Mouse (Mus musculus): ENCODE results near the gene Chac1. TPM values are rescaled to one million over a fixed set of nuclear protein-coding genes. Genes with fewer than 3 reads are reported as not detected.

Chac1 gene
- polyA plus RNA-seq, 1 experiment: 0.44 TPM

DNA sequence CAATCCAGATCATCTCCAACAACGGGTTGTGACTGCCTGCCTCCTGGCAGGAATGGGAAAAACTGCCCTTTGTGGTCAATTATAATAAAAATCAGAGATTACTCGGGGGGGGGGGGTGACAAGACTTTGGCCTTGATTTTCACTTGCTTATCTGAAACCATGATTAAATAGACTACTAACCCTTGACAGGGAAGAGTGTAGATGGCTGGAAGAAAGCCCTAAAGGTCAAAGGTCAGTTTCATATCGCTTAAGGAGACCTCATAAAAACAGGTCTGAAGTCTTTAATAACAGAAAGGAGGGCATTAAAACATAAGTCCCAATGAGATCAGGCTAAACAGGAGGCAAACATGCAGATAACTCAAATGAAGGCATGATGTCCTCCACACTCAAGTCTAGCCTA lies 16.3 kb downstream of the Chac1 start:
- Histone ChIP-seq H3K4me1 (ENCODE audit: control insufficient read depth, insufficient read depth, low read length) (peaks cover 4% of the 10 kb centered on the region; the same call in 1 of the 2 replicates), H3K27ac (ENCODE audit: insufficient read depth, low read depth, low read length) (no peak overlapping the region), H3K4me3 (ENCODE audit: insufficient read depth, low read length) (no peak overlapping the region)
- TF ChIP-seq CTCF (IDR thresholded peaks at IDR 0.05; ENCODE audit: low read depth, low read length) (no peak), POLR2A (IDR thresholded peaks at IDR 0.05; ENCODE audit: borderline replicate concordance, low read depth, low read length) (no peak)

DNA sequence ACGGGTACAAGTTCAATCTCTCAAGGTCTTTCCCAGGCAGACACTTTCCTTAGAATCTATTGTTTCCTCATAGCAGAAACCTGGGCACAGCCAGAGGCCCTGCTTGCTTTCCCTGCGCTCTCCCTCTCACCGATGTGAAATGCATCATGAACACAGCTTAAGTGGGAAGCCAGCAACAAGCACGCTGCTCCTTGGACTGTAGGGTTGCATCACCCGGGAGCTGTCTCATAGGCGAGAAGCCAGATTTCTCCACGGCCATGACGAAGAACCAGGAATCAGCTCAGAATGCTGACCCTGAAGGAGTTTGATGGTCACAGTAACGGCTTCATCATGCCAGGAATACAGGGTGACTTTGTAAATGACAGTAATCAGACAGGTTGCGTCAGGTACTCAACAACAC lies 19.1 kb downstream of the Chac1 start:
- TF ChIP-seq POLR2A (IDR thresholded peaks at IDR 0.05; ENCODE audit: borderline replicate concordance, low read depth, low read length) (no peak), CTCF (IDR thresholded peaks at IDR 0.05; ENCODE audit: low read depth, low read length) (no peak)
- peaks cover 4% of the 10 kb centered on the region; the same call in 1 of the 2 replicates for H3K4me1 ChIP-seq (ENCODE audit: control insufficient read depth, insufficient read depth, low read length)
- H3K27ac ChIP-seq (ENCODE audit: insufficient read depth, low read depth, low read length): no peak overlapping the region
- no peak overlapping the region for H3K4me3 ChIP-seq (ENCODE audit: insufficient read depth, low read length)

DNA sequence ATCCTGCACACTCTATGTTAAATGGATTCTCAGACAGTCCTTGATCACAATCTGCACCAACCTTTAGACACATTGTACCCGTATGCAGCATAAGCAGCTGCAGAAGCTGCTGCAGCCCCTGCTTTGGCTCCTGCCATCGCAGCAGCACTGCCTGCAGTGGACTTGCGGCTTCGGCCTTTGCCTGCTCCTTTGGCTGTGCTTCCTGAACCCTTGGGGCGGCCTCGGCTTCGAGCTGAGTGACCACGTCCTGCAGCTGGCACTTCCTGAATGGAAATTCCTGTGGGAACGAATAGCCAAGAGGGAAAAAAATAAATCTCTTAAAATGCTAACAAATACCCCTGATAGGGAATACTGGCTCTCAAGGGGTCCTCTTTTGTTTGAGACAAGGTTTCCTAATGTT lies 26.3 kb downstream of the Chac1 start:
- TF ChIP-seq CTCF (IDR thresholded peaks at IDR 0.05; ENCODE audit: low read depth, low read length) (no peak), POLR2A (IDR thresholded peaks at IDR 0.05; ENCODE audit: borderline replicate concordance, low read depth, low read length) (no peak)

DNA sequence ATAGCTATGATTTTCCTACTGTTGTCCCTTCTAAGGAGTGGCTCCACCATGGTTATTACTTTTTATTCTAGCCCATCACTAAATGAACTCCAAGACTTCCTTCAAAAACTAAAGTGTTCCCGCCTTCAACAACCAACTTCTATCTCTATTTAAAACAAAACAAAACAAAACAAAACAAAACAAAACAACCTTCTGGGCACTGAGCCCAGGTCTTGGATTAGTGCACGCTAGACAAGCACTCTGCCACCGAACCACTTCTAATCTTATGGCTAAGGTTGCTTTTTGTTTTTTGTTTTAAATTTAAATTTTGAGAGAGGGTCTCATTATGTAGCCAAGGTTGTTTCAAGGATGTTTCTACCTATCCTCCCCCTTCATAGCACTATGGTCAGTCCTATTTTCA lies 26.8 kb downstream of the Chac1 start:
- no peak for TF ChIP-seq POLR2A (IDR thresholded peaks at IDR 0.05; ENCODE audit: borderline replicate concordance, low read depth, low read length)
- TF ChIP-seq CTCF (IDR thresholded peaks at IDR 0.05; ENCODE audit: low read depth, low read length): no peak
- Histone ChIP-seq H3K4me3 (ENCODE audit: insufficient read depth, low read length) (no peak overlapping the region), H3K27ac (ENCODE audit: insufficient read depth, low read depth, low read length) (no peak overlapping the region), H3K4me1 (ENCODE audit: control insufficient read depth, insufficient read depth, low read length) (no peaks in the 10 kb centered on the region)

More for the DNA sequence above, 26.3 kb downstream of the Chac1 start:
- Histone ChIP-seq H3K27ac (ENCODE audit: insufficient read depth, low read depth, low read length) (no peak overlapping the region), H3K4me3 (ENCODE audit: insufficient read depth, low read length) (no peak overlapping the region), H3K4me1 (ENCODE audit: control insufficient read depth, insufficient read depth, low read length) (no peaks in the 10 kb centered on the region)

DNA sequence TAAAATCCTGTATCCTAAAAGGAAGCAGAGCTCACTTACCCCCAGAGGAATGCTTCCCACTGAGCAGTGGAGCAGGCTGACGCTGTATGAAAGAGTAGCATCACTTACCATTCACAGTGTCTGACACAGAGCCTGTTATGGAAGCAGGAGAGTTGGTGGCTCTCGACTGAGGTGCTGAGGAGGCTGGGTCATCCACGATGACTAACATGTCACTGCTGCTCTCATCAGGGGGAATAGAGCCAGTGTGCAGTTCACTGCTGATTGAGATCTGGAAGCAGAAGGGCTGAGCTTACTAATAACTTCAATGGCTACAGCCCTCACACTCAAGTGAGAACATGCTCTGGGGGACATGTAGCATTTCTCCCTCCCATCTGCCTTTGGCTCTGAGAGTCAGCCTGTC lies 28.4 kb downstream of the Chac1 start:
- no peak for TF ChIP-seq CTCF (IDR thresholded peaks at IDR 0.05; ENCODE audit: low read depth, low read length)
- TF ChIP-seq POLR2A (IDR thresholded peaks at IDR 0.05; ENCODE audit: borderline replicate concordance, low read depth, low read length): no peak
- H3K27ac ChIP-seq (ENCODE audit: insufficient read depth, low read depth, low read length): no peak overlapping the region
- no peak overlapping the region for H3K4me3 ChIP-seq (ENCODE audit: insufficient read depth, low read length)
- no peaks in the 10 kb centered on the region for H3K4me1 ChIP-seq (ENCODE audit: control insufficient read depth, insufficient read depth, low read length)

DNA sequence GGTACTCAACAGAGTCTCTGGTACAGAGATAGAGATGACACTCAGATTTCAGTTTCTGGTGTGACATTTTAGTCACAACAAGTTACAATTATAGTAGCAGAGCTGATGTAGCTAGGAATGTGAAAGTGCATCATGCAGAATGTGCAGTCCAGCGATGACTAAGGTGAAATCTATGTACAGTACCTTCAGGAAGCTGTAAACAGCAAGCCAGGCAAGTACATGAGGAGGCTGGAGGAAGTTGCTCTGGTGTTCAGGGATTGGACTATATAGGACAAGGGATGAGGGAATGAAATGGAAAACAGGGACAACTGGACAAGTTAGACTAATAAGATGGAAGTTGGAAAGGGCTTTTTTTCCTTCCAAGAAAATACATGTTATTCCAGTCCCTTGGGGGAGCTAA lies 37.2 kb downstream of the Chac1 start:
- no peak overlapping the region for H3K4me3 ChIP-seq (ENCODE audit: insufficient read depth, low read length)
- no peaks in the 10 kb centered on the region for H3K4me1 ChIP-seq (ENCODE audit: control insufficient read depth, insufficient read depth, low read length)
- no peak for TF ChIP-seq CTCF (IDR thresholded peaks at IDR 0.05; ENCODE audit: low read depth, low read length)
- TF ChIP-seq POLR2A (IDR thresholded peaks at IDR 0.05; ENCODE audit: borderline replicate concordance, low read depth, low read length): no peak
- H3K27ac ChIP-seq (ENCODE audit: insufficient read depth, low read depth, low read length): no peak overlapping the region

DNA sequence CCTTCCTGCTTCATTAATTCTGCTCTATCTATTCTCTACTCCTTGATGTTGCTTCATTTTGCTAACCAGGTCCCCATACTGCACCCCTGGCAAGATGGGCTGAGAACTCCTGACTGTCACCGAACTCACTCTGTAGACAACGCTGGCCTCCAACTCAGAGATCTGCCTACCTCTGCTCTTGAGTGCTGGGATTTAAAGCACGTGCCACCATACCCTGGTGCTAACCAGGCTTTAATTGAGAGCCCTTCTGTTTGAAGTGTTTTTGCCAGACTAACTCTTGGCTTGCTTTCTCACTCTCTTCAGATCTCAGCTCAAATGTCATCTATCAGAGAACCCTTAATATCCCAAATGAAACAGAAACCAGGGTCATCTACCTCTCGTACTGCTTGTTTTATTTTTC lies 39.0 kb downstream of the Chac1 start:
- TF ChIP-seq POLR2A (IDR thresholded peaks at IDR 0.05; ENCODE audit: borderline replicate concordance, low read depth, low read length) (no peak), CTCF (IDR thresholded peaks at IDR 0.05; ENCODE audit: low read depth, low read length) (no peak)
- Histone ChIP-seq H3K4me3 (ENCODE audit: insufficient read depth, low read length) (no peak overlapping the region), H3K27ac (ENCODE audit: insufficient read depth, low read depth, low read length) (no peak overlapping the region), H3K4me1 (ENCODE audit: control insufficient read depth, insufficient read depth, low read length) (no peaks in the 10 kb centered on the region)

DNA sequence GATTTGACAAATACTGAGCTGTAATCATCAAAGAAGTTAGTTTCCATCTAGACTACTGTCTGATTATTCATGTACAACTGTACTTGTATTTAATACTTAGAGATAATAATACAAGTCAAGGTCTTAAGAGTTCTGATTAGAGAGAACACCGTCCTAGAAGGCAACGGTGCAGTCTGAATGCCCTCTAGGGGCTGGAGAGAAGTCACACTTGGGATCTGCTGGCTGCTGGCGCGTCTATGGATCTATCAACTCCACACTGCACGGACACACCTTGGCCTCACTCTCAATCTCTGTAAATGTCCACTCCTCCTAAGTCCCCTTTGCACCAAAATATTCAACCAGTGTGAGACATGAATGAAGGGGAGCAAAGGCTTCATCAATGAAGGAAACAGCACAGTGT lies 47.2 kb downstream of the Chac1 start:
- H3K27ac ChIP-seq (ENCODE audit: insufficient read depth, low read depth, low read length): no peak overlapping the region
- no peak for TF ChIP-seq POLR2A (IDR thresholded peaks at IDR 0.05; ENCODE audit: borderline replicate concordance, low read depth, low read length)
- no peak for TF ChIP-seq CTCF (IDR thresholded peaks at IDR 0.05; ENCODE audit: low read depth, low read length)
- H3K4me3 ChIP-seq (ENCODE audit: insufficient read depth, low read length): no peak overlapping the region
- H3K4me1 ChIP-seq (ENCODE audit: control insufficient read depth, insufficient read depth, low read length): 0 out of 2 replicates have a peak, but pooled peaks cover 3% of the 10 kb centered on the region

DNA sequence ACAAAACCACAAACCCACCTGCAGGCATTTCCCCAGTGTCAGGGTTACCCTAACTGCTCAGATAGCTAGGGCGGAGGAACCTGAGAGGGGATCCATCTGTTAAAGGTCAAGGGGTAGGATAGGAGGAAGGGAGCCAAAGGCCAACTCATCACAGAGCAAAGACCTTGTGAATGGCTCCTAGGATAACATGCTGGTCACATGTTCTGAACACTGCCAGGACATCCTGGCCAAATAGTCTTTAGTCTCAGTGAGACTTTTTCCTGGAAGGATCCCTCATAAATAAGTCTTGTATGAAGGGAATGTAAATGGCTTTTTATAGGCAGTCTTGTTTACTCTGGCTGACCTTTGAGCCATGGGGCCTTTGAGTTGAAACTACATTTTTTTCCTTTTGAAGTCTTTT lies 47.6 kb downstream of the Chac1 start:
- Histone ChIP-seq H3K4me1 (ENCODE audit: control insufficient read depth, insufficient read depth, low read length) (0 out of 2 replicates have a peak, but pooled peaks cover 3% of the 10 kb centered on the region), H3K27ac (ENCODE audit: insufficient read depth, low read depth, low read length) (no peak overlapping the region), H3K4me3 (ENCODE audit: insufficient read depth, low read length) (no peak overlapping the region)
- TF ChIP-seq POLR2A (IDR thresholded peaks at IDR 0.05; ENCODE audit: borderline replicate concordance, low read depth, low read length) (no peak), CTCF (IDR thresholded peaks at IDR 0.05; ENCODE audit: low read depth, low read length) (no peak)

DNA sequence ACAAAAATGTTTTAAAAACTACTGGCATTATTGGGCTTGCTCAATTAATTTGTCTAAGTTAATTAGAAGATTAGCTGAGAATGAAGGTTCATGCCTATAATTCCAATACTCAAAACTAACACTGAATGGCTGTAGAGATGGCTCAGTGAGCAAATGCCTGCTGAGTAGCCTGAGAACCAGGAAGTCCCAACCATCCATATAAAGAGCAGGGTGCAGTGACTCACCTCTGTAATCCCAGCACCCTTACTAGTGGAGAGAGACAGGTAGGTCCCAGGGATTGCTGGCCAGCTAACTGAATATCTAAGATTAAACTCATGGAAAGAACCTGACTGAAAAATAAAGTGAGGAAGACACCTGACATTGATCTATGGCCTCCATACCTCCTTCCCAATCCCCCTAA lies 48.3 kb downstream of the Chac1 start:
- no peak overlapping the region for H3K27ac ChIP-seq (ENCODE audit: insufficient read depth, low read depth, low read length)
- TF ChIP-seq CTCF (IDR thresholded peaks at IDR 0.05; ENCODE audit: low read depth, low read length) (no peak), POLR2A (IDR thresholded peaks at IDR 0.05; ENCODE audit: borderline replicate concordance, low read depth, low read length) (no peak)
- no peak overlapping the region for H3K4me3 ChIP-seq (ENCODE audit: insufficient read depth, low read length)
- 0 out of 2 replicates have a peak, but pooled peaks cover 3% of the 10 kb centered on the region for H3K4me1 ChIP-seq (ENCODE audit: control insufficient read depth, insufficient read depth, low read length)

Other genes starting within 250 kb of the Chac1 start
- gene Rad51, start 238.4 kb upstream of the Chac1 start, polyA plus RNA-seq (2012; ENCODE audit: insufficient read depth, insufficient read length, missing spikeins): 14.2 and 15.2 TPM in 2 replicates
- gene Rmdn3, start 194.2 kb upstream of the Chac1 start, polyA plus RNA-seq (2012; ENCODE audit: insufficient read depth, insufficient read length, missing spikeins): 15.8 and 17.6 TPM in 2 replicates
- not detected in 2 replicates for gene Gchfr, start 183.5 kb upstream of the Chac1 start, polyA plus RNA-seq (2012; ENCODE audit: insufficient read depth, insufficient read length, missing spikeins)
- gene Gm14137, start 176.7 kb upstream of the Chac1 start, polyA plus RNA-seq (2012; ENCODE audit: insufficient read depth, insufficient read length, missing spikeins): not detected in 2 replicates
- 41.2 and 50.7 TPM in 2 replicates for gene Zfyve19, start 142.6 kb upstream of the Chac1 start, polyA plus RNA-seq (2012; ENCODE audit: insufficient read depth, insufficient read length, missing spikeins)
- 13.5 and 18.6 TPM in 2 replicates for gene Dnajc17, start 142.4 kb upstream of the Chac1 start, polyA plus RNA-seq (2012; ENCODE audit: insufficient read depth, insufficient read length, missing spikeins)
- gene Ppp1r14d, start 121.3 kb upstream of the Chac1 start, polyA plus RNA-seq (2012; ENCODE audit: insufficient read depth, insufficient read length, missing spikeins): not detected in 2 replicates
- gene Spint1, start 113.9 kb upstream of the Chac1 start, polyA plus RNA-seq (2012; ENCODE audit: insufficient read depth, insufficient read length, missing spikeins): 3.7 and 4.3 TPM in 2 replicates
- 2.2 and 2.7 TPM in 2 replicates for gene Rhov, start 80.0 kb upstream of the Chac1 start, polyA plus RNA-seq (2012; ENCODE audit: insufficient read depth, insufficient read length, missing spikeins)
- gene Vps18, start 62.5 kb upstream of the Chac1 start, polyA plus RNA-seq (2012; ENCODE audit: insufficient read depth, insufficient read length, missing spikeins): 33.6 and 34.1 TPM in 2 replicates
- not detected in 2 replicates for gene Dll4, start 25.4 kb upstream of the Chac1 start, polyA plus RNA-seq (2012; ENCODE audit: insufficient read depth, insufficient read length, missing spikeins)
- 11.5 and 12.9 TPM in 2 replicates for gene Ino80, start 126.5 kb downstream of the Chac1 start, polyA plus RNA-seq (2012; ENCODE audit: insufficient read depth, insufficient read length, missing spikeins)
- 0.80 and 1.0 TPM in 2 replicates for gene Exd1, start 196.4 kb downstream of the Chac1 start, polyA plus RNA-seq (2012; ENCODE audit: insufficient read depth, insufficient read length, missing spikeins)
- gene Chp1, start 196.5 kb downstream of the Chac1 start, polyA plus RNA-seq (2012; ENCODE audit: insufficient read depth, insufficient read length, missing spikeins): 84.2 and 90.0 TPM in 2 replicates